Mouse (Mus musculus) splenic B cell, adult 2 months (primary cell): Measurements from ENCODE around the gene Dars2.

ENCODE experiments used
- DNase-seq: peaks from one replicate; pipeline ENCODE4 v3.0.0-alpha.2; 2011; ENCODE audit warnings: low read depth, low spot score
- H3K27me3 ChIP-seq: 2 replicates; pipeline ENCODE4 v1.6.1; 2012; ENCODE audit warnings: mild to moderate bottlenecking, low read length, moderate library complexity, mixed read lengths; ENCODE audit not compliant: control insufficient read depth, poor library complexity, insufficient read depth, severe bottlenecking
- H3K36me3 ChIP-seq: 2 replicates; pipeline ENCODE4 v1.6.1; 2012; ENCODE audit warnings: mild to moderate bottlenecking, low read length, moderate library complexity, mixed read lengths; ENCODE audit not compliant: control insufficient read depth, poor library complexity, insufficient read depth, severe bottlenecking

Dars2 gene

DNA sequence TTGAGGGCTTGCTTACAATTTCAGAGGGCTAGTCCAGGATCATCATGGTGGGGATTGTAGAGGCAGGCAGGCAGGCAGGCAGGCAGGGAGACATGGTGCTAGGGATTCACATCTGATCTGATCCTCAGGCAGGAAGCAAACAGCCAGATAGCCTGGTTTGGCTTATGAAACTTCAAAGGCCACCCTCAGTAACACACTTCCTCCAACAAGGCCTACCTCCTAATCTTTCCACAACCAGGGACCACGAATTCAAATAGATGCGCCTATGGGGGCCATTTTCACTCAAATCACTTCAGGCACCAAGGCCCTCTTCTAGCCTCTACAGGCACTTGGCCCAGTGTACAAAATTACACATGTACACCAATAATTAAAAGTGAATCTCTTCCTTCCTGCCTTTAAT, 43.3 kb downstream of the Dars2 start:
- no peak for DNase-seq
- H3K27me3 ChIP-seq: no peaks in the 10 kb centered on the region

DNA sequence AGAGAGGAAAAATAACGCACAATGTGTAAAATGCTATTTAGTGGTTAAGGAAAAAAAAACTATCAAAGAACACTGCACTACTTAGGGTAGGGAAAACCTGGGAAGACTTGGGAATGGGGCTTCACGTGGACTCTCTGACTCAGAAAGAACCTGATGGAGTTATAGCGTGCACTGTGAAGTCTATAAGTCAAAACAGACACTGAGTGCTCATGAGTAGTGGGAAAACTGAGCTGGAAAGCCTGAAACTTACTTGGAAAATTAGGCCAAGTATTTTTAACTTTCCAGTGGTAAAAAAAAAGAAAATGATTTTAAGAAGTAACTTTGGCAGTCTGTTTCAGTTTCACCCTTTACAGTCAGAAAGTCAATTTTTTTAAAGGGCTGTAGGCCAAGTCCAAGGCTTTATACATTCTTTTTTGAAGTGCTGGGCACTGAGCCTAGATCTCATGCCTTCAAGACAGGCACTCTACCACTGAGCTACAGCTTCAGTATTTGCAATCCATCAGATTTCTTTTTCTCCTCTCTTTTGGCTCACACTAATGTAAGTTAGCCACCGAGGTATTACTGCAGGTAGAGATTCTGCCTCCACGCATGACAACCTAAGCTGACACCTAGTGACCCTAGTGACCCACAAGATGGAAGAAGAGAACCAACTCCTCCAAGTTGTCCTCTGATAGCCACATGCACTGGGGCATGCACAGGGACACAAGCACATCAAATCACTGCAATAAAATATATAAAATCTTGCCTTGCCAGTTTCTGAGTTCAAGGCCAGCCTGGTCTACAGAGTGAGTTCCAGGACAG, 44.8 kb downstream of the Dars2 start:
- DNase-seq: no peak
- Histone ChIP-seq H3K36me3 (0 out of 2 replicates have a peak, but pooled peaks cover 1% of the 10 kb centered on the region), H3K27me3 (no peaks in the 10 kb centered on the region)

More for the DNA sequence above, 43.3 kb downstream of the Dars2 start:
- peaks cover 4% of the 10 kb centered on the region for H3K36me3 ChIP-seq

DNA sequence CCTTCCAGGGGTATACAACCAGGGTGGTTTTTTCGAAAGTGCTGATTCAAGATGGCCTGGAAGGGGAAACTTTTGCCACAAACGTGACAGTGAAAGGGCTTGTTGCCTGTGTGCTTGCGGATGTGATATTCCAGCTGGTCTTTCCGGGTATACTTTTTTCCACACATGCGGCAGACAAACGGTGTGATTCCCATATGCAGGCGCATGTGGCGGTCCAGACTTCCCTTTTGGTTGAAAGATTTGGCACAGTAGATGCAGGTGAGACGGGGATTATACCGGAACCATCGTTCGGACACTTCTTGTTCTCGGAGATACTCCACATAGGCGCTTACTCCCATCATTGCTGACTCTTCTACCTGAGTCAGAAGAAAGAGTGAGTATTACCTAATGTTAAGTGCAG, 50.4 kb downstream of the Dars2 start:
- DNase-seq: no peak
- H3K36me3 ChIP-seq: peaks cover 3% of the 10 kb centered on the region; the same call in 1 of the 2 replicates
- H3K27me3 ChIP-seq: no peaks in the 10 kb centered on the region

DNA sequence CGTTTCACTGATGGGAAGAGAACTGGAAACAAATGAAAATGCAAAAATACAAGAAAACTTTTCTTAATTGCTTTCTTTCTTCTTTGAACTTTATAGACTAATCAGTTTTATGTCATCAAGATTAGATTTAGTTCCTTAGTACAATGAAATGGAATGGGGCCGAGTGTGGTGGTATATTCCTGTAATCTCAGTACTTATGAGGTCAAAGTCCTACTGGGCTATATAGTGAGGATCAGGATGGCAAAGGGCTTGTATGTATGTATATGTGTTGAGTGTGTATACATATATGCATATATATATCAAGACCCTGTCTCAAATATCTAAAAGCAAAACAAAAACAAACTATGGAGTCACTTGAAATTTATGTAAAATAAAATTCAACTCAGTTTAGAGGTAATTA, 54.1 kb downstream of the Dars2 start:
- H3K27me3 ChIP-seq: no peaks in the 10 kb centered on the region
- peaks cover 8% of the 10 kb centered on the region; the same call in 1 of the 2 replicates for H3K36me3 ChIP-seq
- no peak for DNase-seq

DNA sequence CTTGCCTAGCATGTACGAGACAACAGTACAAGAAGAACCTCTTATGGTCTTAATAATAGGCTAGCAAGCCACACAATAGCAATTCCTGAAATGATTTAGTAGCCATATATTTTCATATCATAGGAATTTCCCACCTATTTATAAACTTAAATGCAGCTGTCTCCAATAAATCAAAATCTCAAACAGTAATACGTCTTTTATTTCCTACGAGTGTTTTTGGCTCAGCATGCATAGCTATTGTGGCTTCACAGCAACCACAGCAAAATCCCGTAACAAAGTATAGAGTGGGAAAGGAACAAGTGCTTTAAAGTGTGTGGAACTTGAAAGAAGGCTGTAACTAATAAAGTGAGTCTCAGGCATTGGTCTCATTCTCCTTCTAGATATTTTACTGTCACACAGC, 60.0 kb downstream of the Dars2 start:
- Histone ChIP-seq H3K27me3 (no peaks in the 10 kb centered on the region), H3K36me3 (peaks cover 8% of the 10 kb centered on the region; the same call in 1 of the 2 replicates)
- DNase-seq: no peak

DNA sequence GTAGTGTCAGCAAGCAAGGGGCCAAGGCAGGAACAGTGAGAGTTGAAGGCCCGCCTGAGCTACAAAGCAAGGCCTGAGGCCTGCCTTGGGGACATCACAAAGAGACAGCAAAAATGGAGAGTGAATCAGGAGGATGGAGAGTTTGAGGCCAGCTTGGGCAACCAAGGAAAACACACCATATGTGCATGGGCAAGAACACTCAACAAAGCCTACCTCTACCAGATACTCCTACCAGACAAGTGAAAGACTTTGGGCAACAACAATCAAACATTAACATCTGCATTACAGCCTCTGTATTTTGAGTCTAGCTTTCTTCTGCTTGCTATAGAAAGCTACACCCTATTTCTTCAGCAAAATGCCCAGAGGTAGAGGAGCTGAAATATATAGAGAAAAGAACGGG, 62.4 kb downstream of the Dars2 start:
- no peaks in the 10 kb centered on the region for H3K27me3 ChIP-seq
- no peak for DNase-seq
- H3K36me3 ChIP-seq: peaks cover 8% of the 10 kb centered on the region; the same call in 1 of the 2 replicates

DNA sequence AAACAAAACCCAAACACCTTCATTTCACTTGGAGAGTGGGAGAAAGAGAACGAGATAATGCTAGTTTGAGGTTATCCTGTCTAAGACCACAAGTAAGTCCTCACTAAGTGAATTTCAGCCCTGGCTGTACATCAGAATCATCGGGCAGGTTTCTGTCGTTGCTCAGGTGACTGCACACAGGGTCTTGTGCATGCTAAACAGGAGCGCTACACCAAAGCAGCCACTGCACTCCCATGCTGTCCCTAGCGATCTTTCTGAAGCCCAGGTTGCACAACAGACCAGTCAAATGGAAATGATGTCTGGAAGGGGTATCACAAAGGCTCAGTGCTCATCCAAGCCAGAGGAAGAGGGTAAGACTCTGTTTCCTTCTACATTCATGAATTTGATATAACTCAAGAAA, 64.0 kb downstream of the Dars2 start:
- H3K36me3 ChIP-seq: 0 out of 2 replicates have a peak, but pooled peaks cover 4% of the 10 kb centered on the region
- no peak for DNase-seq
- H3K27me3 ChIP-seq: no peaks in the 10 kb centered on the region

DNA sequence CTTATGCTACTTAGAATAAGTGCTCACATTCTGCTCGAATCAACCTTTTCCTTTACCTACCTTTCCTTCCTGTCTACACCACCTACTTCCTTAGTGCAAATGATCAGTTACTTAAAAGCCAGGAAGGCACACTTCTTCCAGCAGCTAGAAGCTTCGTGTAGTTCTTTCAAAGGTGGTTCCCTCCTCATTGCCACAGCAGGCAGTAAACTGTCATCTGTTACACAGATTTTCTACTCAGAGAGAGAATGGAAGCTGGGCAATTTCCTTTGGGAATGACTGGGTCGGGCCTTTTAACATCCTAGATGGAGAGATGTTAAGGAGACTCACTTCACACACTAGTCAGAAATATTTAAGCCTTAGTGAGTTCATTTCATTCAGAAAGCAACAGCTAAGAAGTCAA, 64.9 kb downstream of the Dars2 start:
- Histone ChIP-seq H3K27me3 (no peaks in the 10 kb centered on the region), H3K36me3 (0 out of 2 replicates have a peak, but pooled peaks cover 4% of the 10 kb centered on the region)
- no peak for DNase-seq

DNA sequence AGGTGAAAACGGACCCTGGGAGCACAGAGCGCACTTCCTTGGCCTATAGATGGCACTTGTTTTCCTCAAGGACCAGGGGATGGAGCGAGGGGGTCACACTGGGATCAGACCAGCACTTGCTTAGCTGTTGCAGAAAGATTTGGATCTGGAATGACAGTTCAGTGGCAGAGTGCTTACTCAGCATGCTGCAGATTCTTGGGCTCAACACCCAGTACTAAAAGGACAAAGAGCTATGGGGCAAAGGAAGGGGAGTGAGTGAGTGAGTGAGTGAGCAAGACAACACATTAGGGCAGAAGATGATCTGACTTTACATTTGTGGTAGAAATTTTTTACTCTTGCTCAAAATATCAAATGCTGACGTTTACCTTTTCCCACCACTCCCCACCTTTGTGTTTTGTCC, 65.5 kb downstream of the Dars2 start:
- Histone ChIP-seq H3K36me3 (0 out of 2 replicates have a peak, but pooled peaks cover 4% of the 10 kb centered on the region), H3K27me3 (no peaks in the 10 kb centered on the region)
- no peak for DNase-seq

DNA sequence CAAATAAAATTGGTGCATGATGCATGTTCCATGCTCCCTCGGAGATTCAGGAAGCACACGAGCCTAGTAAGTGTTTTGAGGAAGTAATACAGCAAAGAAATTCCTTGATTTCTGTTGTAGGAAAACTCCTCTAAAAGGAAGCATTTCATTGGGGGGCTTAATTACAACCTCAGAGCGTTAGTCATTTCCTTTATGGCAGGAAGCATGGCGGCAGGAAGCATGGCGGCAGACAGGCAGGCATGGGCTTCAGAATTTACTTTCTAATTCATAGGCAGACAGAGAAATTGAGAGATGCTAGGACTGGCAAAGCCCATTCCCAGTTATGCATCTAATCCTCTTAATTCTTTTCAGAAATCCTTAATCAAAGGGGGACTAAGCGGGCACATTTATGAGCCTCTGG, 76.6 kb downstream of the Dars2 start:
- no peak for DNase-seq
- Histone ChIP-seq H3K36me3 (no peaks in the 10 kb centered on the region), H3K27me3 (no peaks in the 10 kb centered on the region)
